Mouse (Mus musculus) olfactory bulb, adult 2 months (tissue): ENCODE results near the gene Sgms1.

ENCODE experiments used
- CTCF ChIP-seq: fragments of 200-500 bp; IDR thresholded peaks from 2 replicates; pipeline ENCODE4 v1.5.1; 2012; ENCODE audit warnings: low read depth, mild to moderate bottlenecking, low read length, moderate library complexity; ENCODE audit not compliant: insufficient read depth
- POLR2A ChIP-seq: fragments of 200-500 bp; IDR thresholded peaks from 2 replicates; pipeline ENCODE4 v1.6.1; 2012; ENCODE audit warnings: mild to moderate bottlenecking, low read depth, low read length, moderate library complexity; ENCODE audit not compliant: insufficient read depth

DNA sequence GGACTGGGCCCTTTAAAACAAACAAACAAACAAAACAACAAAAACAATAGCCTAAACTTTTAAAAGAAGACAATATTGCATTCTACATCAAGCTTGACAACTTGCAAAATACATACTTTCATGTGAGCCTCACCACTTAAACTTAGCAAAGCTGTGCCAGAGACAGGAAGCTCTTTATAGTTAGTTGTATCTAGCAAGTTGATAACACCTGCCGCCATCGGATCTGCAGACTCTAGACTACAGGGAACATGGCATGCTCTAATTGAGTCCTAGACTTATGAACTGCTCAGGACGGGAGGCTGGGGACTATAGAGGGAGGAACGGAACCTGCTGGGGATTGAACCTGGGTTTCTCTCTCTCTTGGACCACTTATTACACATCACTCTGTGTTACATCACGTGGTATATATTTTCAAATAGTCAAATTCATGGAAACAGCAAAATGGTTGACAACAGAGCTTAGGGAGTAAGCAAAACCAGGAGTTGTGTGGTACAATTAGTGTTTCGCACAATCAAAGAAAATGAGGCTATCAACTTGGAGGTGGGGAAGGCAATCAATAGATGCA, 44.3 kb downstream of the Sgms1 start:
- TF ChIP-seq POLR2A (no peak), CTCF (no peak)
